ENCODE assay signal across 21 mouse cellular contexts in genomic region chrX:142409338-142409737, GRCm38 (mm10). TPM values are rescaled to one million over a fixed set of nuclear protein-coding genes. Genes with fewer than 3 reads are reported as not detected.
DNase-seq lines count a peak whose midpoint lies in the region; ATAC-seq and TF ChIP-seq lines count a peak whose summit lies in the region.
"Had no signal": no experiment of that assay in that cellular context is flagged by ENCODE, and none has a peak within 500 bp of the region (broad histone marks: within the 10 kb centered on the region; RNA-seq: fewer than 3 reads in every experiment).

No protein-coding gene starts in this region.

- no peak overlapping the region for H3K4me3 ChIP-seq in liver, adult 2 months (ENCODE audit: insufficient read depth, low read depth, low read length)
- H3K4me3 ChIP-seq in bone marrow macrophage, adult 2 months (ENCODE audit: insufficient read depth, low read length) = no peak overlapping the region
- H3K4me3 ChIP-seq: embryonic facial prominence, embryonic 15.5 days; erythroblast, embryonic 14.5 days; forebrain, embryonic 10.5 days; heart, adult 2 months; heart, embryonic 15.5 days; hindbrain, embryonic 13.5 days had no signal

- H3K9ac ChIP-seq in liver, adult 2 months (ENCODE audit: low read depth, low read length) = no peak overlapping the region
- H3K9ac ChIP-seq: embryonic facial prominence, embryonic 15.5 days; heart, embryonic 15.5 days; hindbrain, embryonic 13.5 days had no signal

- H3K79me2 ChIP-seq in liver, adult 2 months (ENCODE audit: control insufficient read depth, insufficient read depth, low read length) = no peaks in the 10 kb centered on the region

- H3K4me1 ChIP-seq in liver, adult 2 months (ENCODE audit: control insufficient read depth, insufficient read depth, low read length) = no peaks in the 10 kb centered on the region
- peaks cover 6% of the 10 kb centered on the region; the same call in 1 of the 2 replicates for H3K4me1 ChIP-seq in bone marrow macrophage, adult 2 months (ENCODE audit: control insufficient read depth, insufficient read depth, low read length)
- H3K4me1 ChIP-seq: embryonic facial prominence, embryonic 15.5 days; forebrain, embryonic 10.5 days; heart, embryonic 15.5 days; hindbrain, embryonic 13.5 days had no signal

- no peaks in the 10 kb centered on the region for H3K36me3 ChIP-seq in liver, adult 2 months (ENCODE audit: control insufficient read depth, insufficient read depth, low read length)
- H3K36me3 ChIP-seq: embryonic facial prominence, embryonic 15.5 days; forebrain, embryonic 10.5 days; heart, embryonic 15.5 days; hindbrain, embryonic 13.5 days had no signal

- 46% methylated on average over 3 of the region's 3 CpGs for WGBS in liver, adult 2 months

- no peak for TF ChIP-seq POLR2A in liver, adult 2 months (IDR thresholded peaks at IDR 0.05; ENCODE audit: extremely low read depth, insufficient read depth, low read length)
- no peak for TF ChIP-seq POLR2A in bone marrow macrophage, adult 2 months (IDR thresholded peaks at IDR 0.05; ENCODE audit: borderline replicate concordance, low read depth, low read length)

- ATAC-seq in megakaryocyte, adult 5-6 weeks (ENCODE audit: poor library complexity, severe bottlenecking) = peak; percentile 62
- ATAC-seq: forebrain, embryonic 14.5 days; hindbrain, postnatal 0 days had no signal

- no peaks in the 10 kb centered on the region for H3K27me3 ChIP-seq in liver, adult 2 months (ENCODE audit: control insufficient read depth, insufficient read depth, low read length)
- H3K27me3 ChIP-seq: embryonic facial prominence, embryonic 15.5 days; heart, embryonic 15.5 days had no signal

- TF ChIP-seq CTCF in liver, adult 2 months (IDR thresholded peaks at IDR 0.05; ENCODE audit: low read depth, low read length) = no peak
- no peak for TF ChIP-seq CTCF in bone marrow macrophage, adult 2 months (IDR thresholded peaks at IDR 0.05; ENCODE audit: low read depth, low read length)

- peak; percentile 64 for DNase-seq in liver, adult 2 months (ENCODE audit: extremely low read depth, low read depth, low spot score)
- no peak for DNase-seq in liver
- no peak for DNase-seq in retina, embryonic 14.5 days (ENCODE audit: low spot score)
- DNase-seq in right cerebral cortex, postnatal 10 days (ENCODE audit: low spot score in 2 of 2) = no peak
- DNase-seq in spleen, adult 18-20 months = no peak
- DNase-seq: adrenal gland, adult 8-10 months; cerebellum, adult 11-12 months; cerebellum, adult 9-11 months; embryo, embryonic 11 days; gastrocnemius, postnatal 36 days; heart, adult 2 months; heart, postnatal 14 days had no signal

- no peak overlapping the region for H3K27ac ChIP-seq in liver, adult 2 months (replicated peaks; ENCODE audit: insufficient read depth, low read depth, low read length)
- peak overlapping the region; percentile 8; the same call in 1 of the 2 replicates for H3K27ac ChIP-seq in bone marrow macrophage, adult 2 months (ENCODE audit: insufficient read depth, low read depth, low read length)
- H3K27ac ChIP-seq: embryonic facial prominence, embryonic 15.5 days; forebrain, embryonic 10.5 days; heart, adult 2 months; heart, embryonic 15.5 days; hindbrain, embryonic 13.5 days; hindbrain, postnatal 0 days had no signal

RNA-seq across cellular contexts. Expression of gene Acsl4, which starts 19.0 kb away (rescaled TPM):
- total RNA-seq in liver, adult 2 months (2014; rRNA removed) = 37.9 and 38.3 TPM in 2 replicates
- 4.2 and 6.0 TPM in 2 replicates for polyA plus RNA-seq in liver, adult 2 months (2012; rRNA removed)
- 36.1 and 40.2 TPM in 2 replicates for polyA plus RNA-seq in bone marrow macrophage, adult 2 months (2012; ENCODE audit: insufficient read depth, insufficient read length, missing spikeins)
- 31.9 and 32.0 TPM in 2 replicates for total RNA-seq in megakaryocyte, adult 5-6 weeks (2015)
- 29.6 and 33.1 TPM in 2 replicates for total RNA-seq in megakaryocyte, adult 5-6 weeks (2017)
